Mouse (Mus musculus) thymus, postnatal 0 days (tissue): Measurements from ENCODE around the gene Asdurf. TPM values are rescaled to one million over a fixed set of nuclear protein-coding genes. Genes with fewer than 3 reads are reported as not detected.

ENCODE experiments used
- polyA plus RNA-seq: library from polyadenylated mRNA; unstranded; fragments of >200 nt; fragmentation: Nextera tagmentation; extraction: Ambion mirVana; gene quantifications from 2 replicates; pipeline ENCODE4 v1.2.1, GENCODE M21; 2015

Gene Asdurf
- polyA plus RNA-seq, 1 experiment from 2014 or later = 4.6 TPM

Other genes with a start within 250 kb of the Asdurf start
- not detected in 2 replicates for gene 1700019A02Rik, start 165.0 kb downstream of the Asdurf start, polyA plus RNA-seq
- gene Pms1, start 55.6 kb downstream of the Asdurf start, polyA plus RNA-seq = 17.7 and 19.4 TPM in 2 replicates
- gene Ormdl1, start 55.5 kb downstream of the Asdurf start, polyA plus RNA-seq = 65.1 and 65.9 TPM in 2 replicates
- not detected in 2 replicates for gene Gm28778, start 55.5 kb downstream of the Asdurf start, polyA plus RNA-seq
- 19.8 and 22.3 TPM in 2 replicates for gene Osgepl1, start 39.0 kb downstream of the Asdurf start, polyA plus RNA-seq
- 0.36 and 0.49 TPM in 2 replicates for gene Gm28551, start within 50 bp of the Asdurf start, polyA plus RNA-seq
- 62.4 and 62.9 TPM in 2 replicates for gene Asnsd1, start 133 bp upstream of the Asdurf start, polyA plus RNA-seq